Mouse (Mus musculus): Measurements from ENCODE around the gene Arhgap24.

- TF ChIP-seq TAL1 (IDR thresholded peaks at IDR 0.05; ENCODE audit: low read length) (no peak), GATA1 (IDR thresholded peaks at IDR 0.05; ENCODE audit: low read length) (no peak)
These were observed 267.8 kb downstream of the Arhgap24 start for GRCm38 (mm10) chr5:102749020-102749419.

Measured in erythroblast, embryonic 14.5 days (primary cell).